Mouse (Mus musculus) testis, adult 2 months (tissue): ENCODE results near the gene Gm156.

Source experiments
- CTCF ChIP-seq: fragments of 200-500 bp; IDR thresholded peaks from 2 replicates; pipeline ENCODE4 v1.5.1; 2012; ENCODE audit warnings: low read depth, mild to moderate bottlenecking, inconsistent platforms, low read length, moderate library complexity; ENCODE audit not compliant: control insufficient read depth, insufficient read depth, insufficient replicate concordance
- POLR2A ChIP-seq: fragments of 200-500 bp; IDR thresholded peaks from 2 replicates; pipeline ENCODE4 v1.6.1; 2012; ENCODE audit warnings: low read depth, mild to moderate bottlenecking, inconsistent platforms, low read length, moderate library complexity; ENCODE audit not compliant: control insufficient read depth

- TF ChIP-seq CTCF (no peak), POLR2A (no peak)
These were observed 37.9 kb downstream of the Gm156 start for GRCm38 (mm10) chr6:129746151-129746550.
